Mouse (Mus musculus) A20 (cell line): ENCODE measurements around the gene Babam2.
"Not testable (repeated sequence)": the region's sequence is repeated elsewhere in the genome, so short reads cannot be mapped to it uniquely, and the experiment has no call there.

ENCODE experiments used
- DNase-seq: peaks from one replicate; pipeline ENCODE4 v3.0.0-alpha.2; 2011; ENCODE audit warnings: low read depth, low spot score

Babam2 gene

GRCm38 (mm10) chr5:31828747-31829146, 131.3 kb downstream of the Babam2 start:
- DNase-seq = no peak

GRCm38 (mm10) chr5:31829588-31829987, 132.1 kb downstream of the Babam2 start:
- DNase-seq = no peak

DNA sequence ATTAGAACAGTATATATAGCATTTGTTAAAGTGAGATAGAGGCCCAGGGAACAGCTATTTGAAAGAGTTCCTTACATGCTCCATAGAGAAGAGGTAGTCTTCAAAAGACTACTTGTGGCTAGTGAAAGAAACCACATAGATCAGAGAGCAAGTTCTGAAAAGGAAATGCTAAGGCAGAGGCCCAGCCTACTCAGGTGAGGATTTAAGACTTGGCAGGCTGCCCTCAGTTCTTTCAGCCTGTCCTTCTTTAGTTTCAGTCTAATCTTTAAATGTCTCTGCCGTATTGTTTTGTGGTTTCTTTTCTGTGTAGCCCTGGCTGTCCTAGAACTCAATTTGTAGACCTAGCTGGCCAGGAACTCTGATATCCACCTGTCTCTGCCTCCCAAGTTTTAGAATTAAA, 134.1 kb downstream of the Babam2 start:
- DNase-seq = peak; percentile 16

GRCm38 (mm10) chr5:31835691-31836090, 138.2 kb downstream of the Babam2 start:
- DNase-seq = no peak

DNA sequence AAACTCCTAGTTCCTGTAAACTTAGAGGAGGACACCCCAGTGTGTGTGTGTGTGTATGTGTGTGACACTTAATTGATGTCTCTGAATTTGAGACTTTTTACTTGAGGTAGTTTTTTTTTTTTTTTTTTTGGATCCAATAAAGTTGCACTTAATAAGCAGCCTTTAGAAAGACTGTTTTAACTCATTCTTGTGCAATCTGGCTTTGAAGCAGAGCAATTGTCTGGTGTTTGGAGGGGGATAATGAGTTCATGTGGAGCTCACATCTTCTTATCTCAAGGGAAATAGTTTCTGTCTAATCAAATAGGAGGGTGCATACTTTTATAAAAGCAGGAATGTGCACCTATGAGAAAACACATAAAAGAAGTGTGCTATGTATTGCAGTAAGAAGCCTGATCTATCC, 142.5 kb downstream of the Babam2 start:
- no peak for DNase-seq

GRCm38 (mm10) chr5:31840406-31840805, 142.9 kb downstream of the Babam2 start:
- no peak for DNase-seq

GRCm38 (mm10) chr5:31844856-31845255, 147.4 kb downstream of the Babam2 start:
- no peak for DNase-seq

DNA sequence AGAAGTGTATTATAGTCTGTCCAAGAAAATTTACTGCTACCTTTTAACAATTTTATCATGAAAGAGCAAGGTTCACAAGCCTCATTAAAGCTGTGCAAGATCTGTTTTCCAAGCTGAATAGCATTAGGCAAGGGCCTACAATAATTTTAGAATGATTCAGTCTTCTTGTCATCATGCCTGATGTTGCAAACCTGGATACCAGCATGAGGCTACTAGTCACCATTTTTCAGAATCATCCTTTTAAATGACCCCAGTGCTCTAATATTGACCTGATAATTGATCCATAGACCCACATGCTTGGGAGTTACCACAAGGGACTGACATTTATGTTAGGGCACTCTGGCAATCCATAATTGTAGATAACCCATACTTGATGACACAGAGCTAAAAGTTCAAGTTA, 149.5 kb downstream of the Babam2 start:
- no peak for DNase-seq

- no peak for DNase-seq
Observed at GRCm38 (mm10) chr5:31848995-31849394, 151.5 kb downstream of the Babam2 start.

GRCm38 (mm10) chr5:31852786-31853185, 155.3 kb downstream of the Babam2 start:
- no peak for DNase-seq

- no peak for DNase-seq
Observed at GRCm38 (mm10) chr5:31853831-31854230, 156.3 kb downstream of the Babam2 start.

DNA sequence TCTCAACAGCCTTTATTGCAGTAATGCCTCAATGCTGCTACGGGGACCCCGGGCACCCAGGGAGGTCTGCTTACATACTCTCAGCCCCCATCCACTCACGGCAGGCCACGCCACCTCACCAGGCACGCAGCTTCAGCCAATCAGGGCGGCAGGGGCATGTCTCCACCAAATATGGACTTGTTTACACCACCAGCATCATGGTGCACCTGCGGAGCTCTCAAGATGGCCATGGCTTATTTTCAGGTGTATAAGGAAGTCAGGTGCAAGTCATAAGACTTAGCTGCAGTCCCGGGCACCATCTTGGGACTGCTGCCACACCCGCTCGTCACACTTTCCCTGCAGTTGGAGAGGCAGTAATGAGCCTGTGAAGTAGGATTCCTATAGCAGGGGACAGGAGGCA, 161.4 kb downstream of the Babam2 start:
- not testable (repeated sequence) for DNase-seq

DNA sequence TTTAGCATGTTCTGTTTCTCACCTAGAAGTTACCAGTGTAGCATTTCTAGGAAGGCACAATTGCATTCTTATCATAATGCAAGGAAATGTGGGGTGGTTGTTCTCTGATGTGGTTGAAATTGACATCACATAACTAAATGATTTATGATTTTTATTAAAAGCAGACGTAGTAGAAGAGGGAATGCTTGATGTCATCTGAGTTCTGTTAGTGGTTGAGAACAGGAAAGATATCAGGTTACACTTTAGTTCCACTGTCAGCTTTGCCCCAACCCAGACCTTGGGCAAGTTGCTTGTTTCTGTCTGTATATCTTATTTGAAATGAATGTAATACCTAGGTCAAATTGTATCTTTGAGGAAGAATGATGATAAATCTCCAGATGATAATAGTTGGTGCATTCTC, 162.9 kb downstream of the Babam2 start:
- no peak for DNase-seq

DNA sequence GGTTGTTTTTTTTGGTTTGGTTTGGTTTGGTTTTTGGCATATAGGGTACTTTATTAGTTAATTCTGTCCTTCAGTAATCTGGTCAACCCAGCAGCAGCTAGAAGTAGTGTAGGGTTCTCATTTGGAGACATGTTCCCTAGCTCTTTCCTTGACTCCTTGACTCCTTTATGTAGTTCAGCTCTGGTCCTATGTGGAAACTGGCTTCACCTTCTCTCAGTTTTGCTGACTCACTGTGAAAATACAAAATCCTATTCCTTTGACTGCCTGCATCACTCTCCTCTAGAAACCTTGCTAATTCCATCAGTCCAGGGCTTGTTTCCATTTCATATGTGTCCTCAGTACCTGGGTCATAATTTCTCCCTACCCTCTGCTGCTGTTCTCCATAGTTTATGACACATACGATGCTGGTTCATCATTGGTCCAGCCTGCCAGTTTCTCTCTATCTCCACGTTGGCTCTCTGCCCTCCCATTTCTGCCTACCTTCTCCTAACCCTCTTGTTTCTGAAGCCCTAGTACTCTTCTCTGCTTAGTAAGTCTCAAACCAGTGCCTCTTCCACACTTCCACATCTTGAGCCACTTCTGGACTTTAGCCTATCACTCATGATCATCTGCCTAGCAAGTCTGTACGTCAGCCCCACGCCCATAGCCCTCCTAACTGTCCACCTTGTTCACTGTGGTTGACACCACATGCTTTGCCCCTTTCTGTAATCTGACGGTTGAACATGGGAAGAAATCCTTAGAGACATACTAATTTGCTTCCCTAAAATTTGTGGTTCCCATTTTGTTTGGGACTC, 163.5 kb downstream of the Babam2 start:
- DNase-seq = no peak

DNA sequence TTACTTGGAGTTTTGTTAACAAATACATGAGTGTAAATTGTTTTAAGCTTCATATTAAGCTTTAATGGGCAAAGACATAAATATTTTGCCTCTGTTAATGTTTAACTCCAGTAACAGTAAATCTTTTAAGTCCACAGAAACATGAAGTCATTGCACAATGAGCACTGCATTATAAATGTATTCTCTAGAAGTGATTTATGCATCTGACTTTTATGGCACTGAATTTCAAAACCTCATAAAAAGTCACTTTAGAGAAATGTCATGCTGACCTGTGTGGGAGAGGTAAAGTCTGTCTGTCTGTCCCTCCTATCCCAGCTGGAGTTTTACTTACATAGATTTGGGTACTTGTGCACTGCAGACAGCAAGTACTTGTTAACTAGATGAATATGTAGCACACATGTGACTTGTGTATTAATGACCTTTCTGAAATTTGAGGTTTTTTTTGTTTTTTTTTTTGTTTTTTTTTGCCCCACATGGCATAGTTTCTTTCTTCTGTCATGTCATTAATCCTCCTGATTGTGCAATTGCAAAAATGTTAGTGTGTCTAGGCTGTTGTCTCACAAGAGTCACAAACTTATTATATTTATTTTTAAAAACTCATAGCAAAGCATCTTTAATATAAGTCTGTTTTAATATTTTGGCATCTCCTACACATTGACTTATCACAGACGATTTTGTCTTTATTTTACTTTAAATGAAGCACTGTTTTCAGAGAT, 165.4 kb downstream of the Babam2 start:
- DNase-seq = no peak

- DNase-seq = no peak
Observed at GRCm38 (mm10) chr5:31864095-31864494, 166.6 kb downstream of the Babam2 start.

GRCm38 (mm10) chr5:31866071-31866470, 168.6 kb downstream of the Babam2 start:
- no peak for DNase-seq

DNA sequence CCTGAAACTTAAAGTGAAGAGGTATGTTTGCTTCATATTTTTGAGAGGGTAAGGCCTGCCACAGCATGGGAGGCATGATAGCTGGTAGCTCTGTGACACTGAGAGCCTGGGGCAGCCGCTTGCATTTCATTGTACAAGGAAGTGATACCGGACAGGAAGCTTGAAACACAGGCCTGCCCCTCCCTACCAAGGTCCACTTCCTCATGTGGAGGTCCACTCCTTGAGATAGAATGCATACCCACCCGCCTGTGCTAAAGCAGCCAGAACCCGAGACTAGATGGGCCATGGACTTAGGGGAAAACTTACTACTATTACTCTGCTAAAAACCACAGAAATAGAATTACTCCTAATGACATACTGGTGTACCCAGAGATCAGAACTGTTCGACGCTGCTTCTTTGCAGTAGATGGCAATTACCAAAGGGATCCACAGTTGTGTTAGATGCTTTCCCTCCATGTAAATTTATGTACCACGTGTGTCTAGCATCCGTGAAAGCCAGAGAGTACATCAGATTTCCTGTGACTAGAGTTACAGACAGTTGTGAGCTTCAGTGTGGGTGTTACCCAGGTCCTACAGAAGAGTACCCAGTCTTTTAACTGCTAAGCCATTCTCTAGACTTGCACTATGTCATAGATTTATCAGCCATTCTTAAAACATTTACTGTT, 173.5 kb downstream of the Babam2 start:
- peak; percentile 88 for DNase-seq

GRCm38 (mm10) chr5:31873328-31873727, 175.8 kb downstream of the Babam2 start:
- DNase-seq = no peak

- no peak for DNase-seq
Observed at GRCm38 (mm10) chr5:31874543-31874942, 177.1 kb downstream of the Babam2 start.

DNA sequence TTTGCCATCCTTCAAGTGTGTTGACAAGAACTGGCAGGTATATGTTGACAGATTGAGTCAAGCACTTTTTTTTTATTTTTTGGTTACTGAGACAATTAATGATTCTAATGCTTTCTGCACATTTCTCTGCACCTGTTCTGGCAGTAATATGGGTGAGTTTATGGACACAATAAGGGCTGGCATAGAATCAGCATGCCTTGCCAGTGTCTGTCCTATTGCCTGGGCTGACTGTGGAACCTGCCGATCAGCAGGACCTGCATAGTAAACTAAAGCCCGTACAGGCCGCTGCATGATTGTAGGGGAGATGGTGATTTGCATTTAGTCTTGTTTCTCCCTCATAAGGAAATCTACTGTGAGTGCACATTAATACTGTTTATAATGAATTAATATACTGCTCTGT, 178.0 kb downstream of the Babam2 start:
- DNase-seq = no peak

DNA sequence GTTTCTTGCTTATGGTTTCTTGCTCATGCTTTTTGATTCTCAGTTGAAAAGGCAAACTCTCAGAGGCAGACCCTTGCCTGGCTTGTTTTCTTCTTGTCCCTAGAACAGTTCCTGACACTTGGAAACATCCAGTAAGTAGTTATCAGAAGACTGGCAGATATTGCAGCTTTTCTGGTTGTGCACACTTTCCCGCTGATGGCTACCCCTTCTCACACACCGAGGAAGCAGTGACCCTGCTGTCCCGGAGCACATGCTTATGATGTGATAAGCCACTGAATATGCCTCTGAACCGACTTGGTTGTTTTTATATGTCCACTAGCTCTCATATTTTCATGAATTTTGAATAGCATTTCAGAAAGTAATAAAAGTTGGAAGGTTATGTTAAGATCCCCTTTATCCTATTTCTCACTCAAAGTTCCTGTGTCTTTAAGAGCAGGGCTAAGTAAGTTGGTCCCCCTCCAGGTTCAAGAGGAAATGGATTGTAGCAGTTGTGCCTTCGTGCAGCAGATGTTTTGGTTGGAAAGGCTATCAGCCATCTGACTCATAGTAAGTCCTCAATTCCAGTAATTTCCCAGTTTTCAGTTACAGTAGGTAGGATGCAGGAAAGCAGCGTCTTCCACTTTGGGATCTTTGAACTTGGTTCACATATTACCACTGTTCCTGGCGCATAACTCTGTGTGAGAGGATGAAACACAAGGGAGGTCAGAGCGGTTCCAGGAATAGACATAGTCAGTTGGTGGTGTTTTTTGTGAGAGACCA, 178.9 kb downstream of the Babam2 start:
- no peak for DNase-seq
